Mouse (Mus musculus): Measurements from ENCODE around the gene Olfr51. TPM values are rescaled to one million over a fixed set of nuclear protein-coding genes. Genes with fewer than 3 reads are reported as not detected.
"Not testable (repeated sequence)": the region's sequence is repeated elsewhere in the genome, so short reads cannot be mapped to it uniquely, and the experiment has no call there.

Gene Olfr51
- total RNA-seq (2022), result not detected

DNA sequence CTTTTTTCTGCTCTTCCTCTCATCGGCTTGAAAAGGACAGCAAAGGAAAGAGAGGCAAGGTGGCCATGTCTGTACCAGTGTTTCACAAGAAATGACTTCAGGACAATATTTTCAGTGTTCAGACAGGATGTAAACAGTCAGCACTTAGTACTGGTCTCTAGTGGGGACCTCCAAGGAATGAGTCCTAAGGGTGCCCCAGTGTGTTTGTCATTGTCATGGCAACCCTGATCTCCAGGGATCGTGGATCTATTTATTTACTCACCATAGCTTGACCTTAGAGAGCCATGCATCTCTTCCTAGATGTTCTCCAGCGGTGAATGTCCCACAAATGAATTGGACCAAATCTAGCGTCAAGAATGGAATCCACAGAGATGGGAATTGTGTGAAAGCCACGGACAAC, at the start of gene Olfr51:
Gene Olfr51 (plus strand): TSS at position 301 of the 400 bp plus-strand sequence.
- DNase-seq (ENCODE audit: low spot score in 2 of 2), result no peak

DNA sequence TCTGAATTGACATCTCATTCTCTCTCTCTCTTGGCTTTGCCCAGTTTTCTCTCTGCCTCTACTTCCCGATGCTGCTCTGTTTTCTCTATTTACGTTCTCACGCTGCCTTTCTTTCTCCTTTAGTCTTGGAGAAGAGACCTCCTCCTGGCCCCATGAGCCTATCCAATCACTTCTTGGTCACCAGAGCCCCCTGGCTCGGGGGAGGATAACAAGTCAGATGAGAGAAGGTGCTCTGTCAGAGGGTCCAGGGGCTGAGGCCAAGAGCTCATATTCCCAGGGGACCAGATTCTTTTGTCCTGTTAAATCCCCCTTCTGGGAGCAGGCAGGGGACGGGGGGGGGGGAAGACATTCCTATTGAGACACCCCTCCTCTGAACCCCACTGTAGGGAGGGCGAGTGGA, 49.7 kb upstream of the Olfr51 start, which contains the start of gene Prop1:
Gene Prop1 (minus strand): TSS at position 101 of the 400 bp plus-strand sequence.
- DNase-seq (ENCODE audit: low spot score in 2 of 2), result no peak

DNA sequence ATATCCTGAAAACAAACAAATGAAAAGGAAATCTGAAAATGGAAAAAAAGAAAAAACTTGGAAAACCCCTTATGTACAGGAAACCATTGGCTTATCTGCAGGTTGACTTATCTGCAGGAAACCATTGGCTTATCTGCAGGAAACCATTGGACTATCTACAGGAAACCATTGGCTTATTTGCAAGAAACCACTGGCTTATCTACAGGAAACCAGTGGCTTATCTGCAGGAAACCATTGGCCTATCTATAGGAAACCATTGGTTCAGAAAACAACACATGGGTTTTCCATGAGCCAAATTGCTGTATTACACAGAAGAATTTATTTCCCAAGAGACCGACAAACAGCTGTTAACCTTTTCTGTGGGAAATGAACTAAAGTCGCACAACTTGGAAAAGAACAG, 38.5 kb upstream of the Olfr51 start:
- no peak for DNase-seq (ENCODE audit: low spot score in 2 of 2)

DNA sequence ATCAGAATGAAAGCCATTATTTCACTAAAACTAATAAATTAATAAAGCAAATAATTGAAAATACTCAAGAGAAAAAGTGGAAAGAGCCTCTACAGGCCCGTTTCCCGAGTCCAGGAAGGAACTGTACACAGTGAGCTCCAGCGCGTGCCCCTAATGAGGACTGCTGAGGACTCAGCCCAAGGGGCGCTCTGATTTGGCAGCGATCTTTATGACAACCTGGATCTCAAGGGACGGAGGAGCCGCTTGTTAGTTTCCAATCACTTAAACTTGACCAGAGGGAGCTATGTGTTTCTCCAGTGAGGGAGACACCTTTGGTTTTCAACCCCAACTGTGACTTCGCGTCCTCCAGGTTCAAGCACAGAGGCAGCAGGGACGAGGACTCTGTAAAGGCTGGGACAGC, 37.2 kb upstream of the Olfr51 start, which contains the start of gene Olfr1378:
Gene Olfr1378 (plus strand): TSS at position 301 of the 400 bp plus-strand sequence.
- DNase-seq (ENCODE audit: low spot score in 2 of 2), result no peak

DNA sequence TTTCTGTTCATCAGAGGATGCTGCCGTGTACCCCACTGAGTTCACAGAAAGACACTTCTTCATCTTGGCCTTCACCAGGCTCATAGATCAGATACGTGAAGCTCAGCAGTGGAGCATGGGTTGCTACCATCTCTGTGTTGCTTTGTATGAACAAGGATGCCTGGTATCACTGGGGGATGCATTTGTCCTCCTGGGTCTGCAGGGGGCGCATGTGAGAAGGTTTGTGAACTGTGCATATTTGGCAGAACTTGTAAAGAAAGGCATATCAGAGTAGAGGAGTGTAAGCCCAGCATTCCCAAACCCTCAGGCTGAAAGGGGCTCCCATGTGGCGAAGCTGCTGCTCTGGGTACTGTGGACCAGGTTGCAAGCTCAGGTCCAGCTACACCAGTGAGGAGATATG, 26.2 kb upstream of the Olfr51 start:
- DNase-seq (ENCODE audit: low spot score in 2 of 2), result no peak

DNA sequence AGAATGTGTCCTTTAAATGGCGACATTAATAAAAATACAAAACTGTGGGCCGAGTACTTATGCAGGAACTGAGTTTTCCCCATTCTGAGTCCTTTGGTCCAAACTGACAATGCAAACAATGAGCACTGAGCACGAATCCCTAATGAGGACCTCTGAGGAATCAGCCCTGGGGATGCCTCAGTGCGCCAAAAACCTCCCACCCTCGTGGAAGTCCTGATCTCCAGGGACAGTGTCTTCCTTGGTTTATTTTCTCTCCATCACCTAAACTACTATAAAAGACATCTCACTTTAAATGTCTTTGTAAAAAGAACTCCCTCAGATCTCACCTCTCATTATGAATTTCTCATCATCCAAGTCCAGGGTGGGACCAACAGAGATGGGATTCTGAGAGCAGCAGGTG, 21.7 kb upstream of the Olfr51 start, which contains the start of gene Olfr1377:
Gene Olfr1377 (plus strand): TSS at position 301 of the 400 bp plus-strand sequence.
- DNase-seq (ENCODE audit: low spot score in 2 of 2), result no peak

DNA sequence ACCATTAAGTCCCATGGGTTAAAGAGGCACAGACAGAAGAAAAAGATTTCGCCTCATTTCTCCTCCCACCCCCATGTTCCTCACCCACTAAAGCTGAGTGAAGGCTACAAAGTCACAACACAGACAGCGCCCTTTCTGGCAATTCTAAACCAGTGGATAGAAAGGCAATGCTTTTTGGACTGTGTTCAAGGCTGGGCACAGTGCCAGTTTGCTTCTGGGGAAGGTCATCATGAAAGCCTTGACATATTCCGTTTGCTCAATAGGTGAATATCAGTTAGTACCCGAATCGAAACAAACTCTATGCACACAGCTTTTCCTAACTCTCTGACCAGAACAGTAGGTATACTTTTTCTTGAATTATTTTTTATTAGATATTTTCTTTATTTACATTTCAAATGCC, 8.4 kb downstream of the Olfr51 start:
- DNase-seq (ENCODE audit: low spot score in 2 of 2), result no peak

DNA sequence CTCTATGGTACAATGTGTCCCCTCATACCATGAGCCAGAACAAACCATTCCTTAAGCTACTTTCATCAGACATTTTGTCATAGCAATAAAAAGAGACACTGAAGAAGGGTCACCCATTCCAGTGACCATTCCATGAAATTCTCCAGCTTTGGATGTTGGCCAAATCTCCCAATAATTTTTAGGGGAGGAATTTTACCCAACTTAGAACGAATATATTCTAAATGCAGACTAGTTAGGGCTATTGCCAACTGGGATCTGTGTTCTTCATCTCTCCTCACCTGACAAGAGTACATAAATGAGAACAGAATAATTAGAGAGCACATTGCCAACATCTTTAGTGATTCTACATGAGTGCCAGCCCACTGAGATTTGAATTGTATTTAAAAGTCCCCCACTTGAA, 10.5 kb downstream of the Olfr51 start, which contains the start of gene Olfr54:
Gene Olfr54 (plus strand): TSS at position 301 of the 400 bp plus-strand sequence.
- no peak for DNase-seq (ENCODE audit: low spot score in 2 of 2)

DNA sequence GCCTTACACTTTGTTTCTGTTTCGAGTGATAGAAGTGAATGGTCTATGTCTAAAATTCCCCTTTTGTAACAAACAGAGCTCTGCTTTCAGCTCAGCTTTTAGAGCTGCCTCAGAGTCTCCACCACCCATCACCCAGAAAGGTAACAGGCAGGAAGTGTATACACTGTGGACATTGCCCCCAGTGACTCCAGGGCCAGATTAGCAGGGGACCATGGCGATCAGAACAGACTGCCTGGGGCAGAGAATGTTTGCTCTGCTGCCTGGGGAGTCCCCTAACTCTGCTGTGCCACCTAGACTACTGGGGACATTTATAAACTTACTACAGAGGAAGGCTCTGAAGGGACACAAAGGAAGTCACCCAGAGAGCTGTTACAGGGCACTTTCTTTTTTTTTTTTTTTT, 12.9 kb downstream of the Olfr51 start:
- no peak for DNase-seq (ENCODE audit: low spot score in 2 of 2)

DNA sequence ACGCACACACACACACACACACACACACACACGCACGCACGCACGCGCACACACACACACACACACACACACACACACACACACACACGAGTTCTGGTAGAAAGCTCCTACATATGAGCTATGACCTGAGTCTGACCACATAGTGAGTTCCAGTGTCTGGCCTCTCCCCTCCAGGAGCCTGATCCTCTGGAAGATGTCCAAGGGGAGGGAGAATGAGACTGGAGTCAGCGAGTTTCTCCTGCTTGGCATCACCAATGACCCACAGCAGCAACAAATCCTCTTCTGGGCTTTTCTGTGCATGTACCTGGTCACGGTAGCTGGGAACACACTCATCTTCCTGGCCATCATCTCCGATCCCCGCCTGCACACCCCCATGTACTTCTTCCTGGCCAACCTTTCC, 23.4 kb downstream of the Olfr51 start:
- not testable (repeated sequence) for DNase-seq (ENCODE audit: low spot score in 2 of 2)

DNA sequence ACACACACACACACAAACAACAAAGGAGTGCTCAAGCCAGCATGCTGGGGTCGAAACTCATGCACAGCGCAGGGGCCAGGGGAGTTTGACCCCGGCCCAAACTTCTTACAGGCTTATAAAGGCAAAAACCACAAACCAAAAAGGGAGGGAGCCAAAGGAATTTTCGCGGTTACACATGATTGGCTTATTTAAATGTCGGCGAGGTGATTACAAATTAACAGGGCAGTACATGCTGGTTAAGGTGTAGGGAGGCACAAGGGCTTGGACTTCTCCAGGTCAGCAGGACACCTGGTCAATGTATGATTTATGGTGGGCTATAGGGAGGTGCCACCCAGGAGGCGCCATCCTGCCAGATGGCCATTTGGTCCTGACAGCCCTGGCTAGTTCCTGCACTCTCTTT, 26.0 kb downstream of the Olfr51 start:
- DNase-seq (ENCODE audit: low spot score in 2 of 2), result not testable (repeated sequence)

DNA sequence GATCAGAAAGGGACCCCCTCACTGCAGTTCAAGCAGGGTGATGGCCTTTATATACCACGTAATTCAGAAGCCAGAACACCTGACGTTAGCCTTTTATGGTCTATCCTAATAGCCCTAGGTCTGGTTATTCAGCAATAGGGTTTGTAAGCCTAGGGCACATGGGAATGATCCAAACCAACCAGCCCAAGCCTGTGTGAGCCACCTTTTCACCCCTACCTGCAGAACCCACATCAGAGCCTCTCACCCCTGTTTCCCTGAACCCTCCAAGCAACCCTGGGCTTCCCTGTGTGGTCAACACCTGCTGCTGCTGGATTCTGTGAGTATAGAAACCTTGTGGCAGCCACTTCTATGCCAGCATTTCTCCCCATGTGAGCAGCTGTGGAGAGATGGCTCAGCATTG, 26.8 kb downstream of the Olfr51 start:
- no peak for DNase-seq (ENCODE audit: low spot score in 2 of 2)

DNA sequence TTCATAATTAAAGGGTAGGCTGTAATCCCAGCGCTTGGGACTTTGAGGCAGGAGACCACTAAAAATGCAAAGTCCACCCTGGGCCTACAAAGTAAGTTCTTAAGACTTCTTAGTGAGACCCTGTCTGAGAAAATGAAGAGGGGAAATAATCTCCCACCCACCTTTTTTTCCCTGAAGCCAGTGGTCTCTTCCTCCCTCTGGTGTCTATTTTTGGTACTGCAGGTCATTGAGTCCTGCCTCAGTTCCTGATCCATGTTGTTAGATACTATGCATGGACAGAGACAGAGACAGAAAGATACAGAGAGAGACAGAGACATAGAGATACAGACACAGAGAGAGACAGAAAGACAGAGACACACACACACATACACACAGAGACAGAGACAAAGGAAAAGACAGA, 29.5 kb downstream of the Olfr51 start:
- no peak for DNase-seq (ENCODE audit: low spot score in 2 of 2)

DNA sequence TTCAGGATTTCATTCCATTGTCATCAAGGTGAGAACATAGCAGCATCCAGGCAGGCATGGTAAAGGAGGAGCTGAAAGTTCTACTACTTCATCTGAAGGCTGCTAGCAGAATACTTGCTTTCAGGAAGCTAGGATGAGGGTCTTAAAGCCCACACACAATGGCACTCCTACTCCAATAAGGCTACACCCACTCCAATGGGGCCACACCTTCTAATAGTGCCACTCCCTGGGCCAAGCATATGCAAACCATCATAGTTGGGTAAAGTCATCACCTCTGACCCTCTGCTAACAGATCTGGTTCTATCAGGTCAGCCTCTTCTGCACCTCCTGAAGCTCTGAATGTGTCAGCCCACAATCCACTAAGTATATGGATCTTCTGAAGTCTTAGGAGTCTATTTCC, 30.7 kb downstream of the Olfr51 start:
- DNase-seq (ENCODE audit: low spot score in 2 of 2), result not testable (repeated sequence)

DNA sequence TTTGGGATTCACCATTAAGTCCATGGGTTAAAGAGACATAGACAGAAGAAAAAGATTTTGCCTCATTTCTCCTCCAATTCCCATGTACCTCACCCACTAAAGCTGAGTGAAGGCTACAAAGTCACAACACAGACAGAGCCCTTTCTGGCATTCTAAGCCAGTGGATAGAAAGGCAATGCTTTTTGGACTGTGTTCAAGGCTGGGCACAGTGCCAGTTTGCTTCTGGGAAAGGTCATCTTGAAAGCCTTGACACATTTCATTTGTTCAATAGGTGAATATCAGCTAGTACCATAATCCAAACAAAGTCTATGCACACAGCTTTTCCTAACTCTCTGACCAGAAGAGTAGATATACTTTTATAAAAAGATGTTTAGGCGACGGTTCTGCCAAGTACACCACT, 32.6 kb downstream of the Olfr51 start:
- DNase-seq (ENCODE audit: low spot score in 2 of 2), result no peak

DNA sequence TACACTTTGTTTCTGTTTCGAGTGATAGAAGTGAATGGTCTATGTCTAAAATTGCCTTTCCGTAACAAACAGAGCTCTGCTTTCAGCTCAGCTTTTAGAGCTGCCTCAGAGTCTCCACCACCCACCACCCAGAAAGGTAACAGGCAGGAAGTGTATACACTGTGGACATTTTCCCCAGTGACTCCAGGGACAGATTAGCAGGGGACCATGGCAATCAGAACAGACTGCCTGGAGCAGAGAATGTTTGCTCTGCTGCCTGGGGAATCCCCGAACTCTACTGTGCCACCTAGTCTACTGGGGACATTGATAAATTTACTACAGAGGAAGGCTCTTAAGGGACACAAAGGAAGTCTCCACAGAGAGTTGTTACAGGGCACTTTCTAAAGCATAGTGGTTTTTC, 41.4 kb downstream of the Olfr51 start:
- not testable (repeated sequence) for DNase-seq (ENCODE audit: low spot score in 2 of 2)

DNA sequence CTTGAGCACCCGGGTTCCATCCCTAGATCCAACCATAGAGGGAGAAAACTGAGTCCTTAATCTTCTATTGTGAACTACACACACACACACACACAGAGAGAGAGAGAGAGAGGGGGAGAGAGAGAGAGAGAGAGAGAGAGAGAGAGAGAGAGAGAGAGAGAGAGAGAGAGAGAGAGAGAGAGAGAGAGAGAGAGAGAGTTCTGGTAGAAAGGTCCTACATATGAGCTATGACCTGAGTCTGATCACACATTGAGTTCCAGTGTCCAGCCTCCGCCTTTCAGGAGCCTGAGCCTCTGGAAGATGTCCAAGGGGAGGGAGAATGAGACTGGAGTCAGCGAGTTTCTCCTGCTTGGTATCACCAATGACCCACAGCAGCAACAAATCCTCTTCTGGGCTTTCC, 44.4 kb downstream of the Olfr51 start, which contains the start of gene Olfr1375:
Gene Olfr1375 (plus strand): TSS at position 301 of the 400 bp plus-strand sequence.
- DNase-seq (ENCODE audit: low spot score in 2 of 2), result not testable (repeated sequence)

DNA sequence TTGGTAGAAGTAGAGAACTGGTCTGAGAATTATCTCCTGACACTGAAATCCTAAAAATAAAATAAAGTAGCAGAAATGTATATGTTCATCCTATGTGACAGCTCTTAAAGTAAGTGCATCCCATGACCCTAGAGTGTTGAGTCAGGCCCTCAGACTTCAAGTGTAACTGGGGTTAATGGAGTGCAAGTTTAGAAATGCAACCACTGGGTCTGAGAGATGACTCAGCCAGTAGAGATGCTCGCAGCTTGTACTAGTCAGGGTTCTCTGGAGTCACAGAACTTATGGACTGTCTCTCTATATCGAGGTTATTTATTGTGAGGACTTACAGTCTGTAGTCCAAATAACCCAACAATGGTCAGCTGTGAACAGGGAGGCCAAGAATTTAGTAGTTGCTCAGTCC, 48.3 kb downstream of the Olfr51 start:
- DNase-seq (ENCODE audit: low spot score in 2 of 2), result no peak

DNA sequence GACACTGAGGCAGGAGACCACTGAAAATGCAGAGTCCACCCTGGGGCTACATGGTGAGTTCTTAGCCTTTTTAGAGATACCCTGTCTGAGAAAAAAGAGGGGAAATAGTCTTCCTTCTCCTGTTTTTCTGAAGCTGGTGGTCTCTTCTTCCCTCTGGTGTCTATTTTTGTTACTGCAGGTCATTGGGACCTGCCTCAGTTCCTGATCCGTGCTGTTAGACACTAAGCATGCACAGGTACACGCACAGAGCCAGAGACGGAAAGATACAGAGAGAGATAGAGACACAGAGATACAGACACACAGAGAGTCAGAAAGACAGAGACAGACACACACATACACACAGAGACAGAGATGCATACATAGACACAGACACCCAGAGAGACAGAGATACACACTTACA, 49.8 kb downstream of the Olfr51 start:
- DNase-seq (ENCODE audit: low spot score in 2 of 2), result no peak

DNA sequence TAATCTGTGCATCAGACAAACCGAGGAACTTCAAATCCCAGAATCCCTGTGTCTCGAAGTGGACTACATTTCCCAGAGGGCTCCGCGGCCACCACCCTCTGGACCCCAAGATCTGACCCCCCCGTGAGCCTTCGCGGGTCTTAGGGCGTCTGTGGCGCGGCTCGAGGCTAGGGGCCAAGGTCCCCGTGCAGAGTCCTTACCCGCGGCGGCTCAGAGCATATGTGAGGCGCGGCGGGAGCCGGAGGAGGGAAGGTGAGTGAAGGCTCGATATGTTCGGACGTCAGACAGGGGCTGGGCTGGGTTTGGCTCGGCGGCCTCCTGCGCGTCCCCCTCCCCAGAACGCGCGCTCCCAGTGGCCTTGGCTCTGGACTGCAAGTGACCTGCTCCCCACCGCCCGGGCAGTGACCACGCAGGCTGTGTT, 55.8 kb downstream of the Olfr51 start, which contains the start of gene Zfp354a:
Gene Zfp354a (plus strand): TSS at position 107 of the 421 bp plus-strand sequence.
- DNase-seq (ENCODE audit: low spot score in 2 of 2), result peak; percentile 48 to 53
